Mouse (Mus musculus) fat pad, adult 2 months (tissue): Measurements from ENCODE around the gene Tada3.
"Not testable (repeated sequence)": the region's sequence is repeated elsewhere in the genome, so short reads cannot be mapped to it uniquely, and the experiment has no call there.

Source experiments
- DNase-seq: peaks from one replicate; pipeline ENCODE4 v3.0.0-alpha.2; 2011; ENCODE audit warnings: low read depth, low spot score; ENCODE audit errors: extremely low read depth

The Tada3 gene

GRCm38 (mm10) chr6:113343177-113344092 lies 34.2 kb downstream of the Tada3 start, which contains the start of gene Camk1:
TSS of gene Camk1 (minus strand) at chr6:113343984.
- DNase-seq: no peak

- no peak for DNase-seq
These were observed 35.4 kb downstream of the Tada3 start for GRCm38 (mm10) chr6:113342297-113342696.

GRCm38 (mm10) chr6:113341574-113341973 lies 36.1 kb downstream of the Tada3 start:
- DNase-seq: no peak

- DNase-seq: no peak
These were observed 40.6 kb downstream of the Tada3 start for GRCm38 (mm10) chr6:113336852-113337620.

- DNase-seq: no peak
These were observed 43.5 kb downstream of the Tada3 start for GRCm38 (mm10) chr6:113334216-113334615.

GRCm38 (mm10) chr6:113333137-113333950 lies 44.3 kb downstream of the Tada3 start:
- no peak for DNase-seq

GRCm38 (mm10) chr6:113332734-113333133 lies 44.9 kb downstream of the Tada3 start:
- not testable (repeated sequence) for DNase-seq

- DNase-seq: no peak
These were observed 46.0 kb downstream of the Tada3 start for GRCm38 (mm10) chr6:113331721-113332120.

- no peak for DNase-seq
These were observed 47.1 kb downstream of the Tada3 start for GRCm38 (mm10) chr6:113330547-113330946.

GRCm38 (mm10) chr6:113329396-113329795 lies 48.3 kb downstream of the Tada3 start:
- DNase-seq: no peak

- DNase-seq: peak; percentile 92
These were observed 51.0 kb downstream of the Tada3 start, which contains the start of gene Ogg1 for GRCm38 (mm10) chr6:113326533-113327315. TSS of gene Ogg1 (plus strand) at chr6:113326972.
